Mouse (Mus musculus) erythroblast, embryonic 14.5 days (primary cell): ENCODE results near the gene Cul7.

Source experiments
- GATA1 ChIP-seq: IDR thresholded peaks from 2 replicates; pipeline ENCODE4 v1.6.1; 2012; ENCODE audit warnings: low read length, inconsistent platforms, mixed read lengths
- TAL1 ChIP-seq: IDR thresholded peaks from 3 replicates; pipeline ENCODE4 v1.6.1; 2012; ENCODE audit warnings: low read length, inconsistent platforms, mixed read lengths

- TF ChIP-seq GATA1 (no peak), TAL1 (no peak)
Observed at GRCm38 (mm10) chr17:46685913-46686312, 35.8 kb downstream of the Cul7 start.
